Mouse (Mus musculus) lung, embryonic 14.5 days (tissue): ENCODE measurements around the gene Sult1b1. TPM values are rescaled to one million over a fixed set of nuclear protein-coding genes. Genes with fewer than 3 reads are reported as not detected.
A peak's percentile ranks its signal among the peaks of the same experiment; 100 is the strongest.
"Not testable (repeated sequence)": the region's sequence is repeated elsewhere in the genome, so short reads cannot be mapped to it uniquely, and the experiment has no call there.

Source experiments
- ATAC-seq: fragments of 200-750 bp; cut with Nextera tagmentation; 2 replicates; pipeline ENCODE4 v1.8.0; 2017; ENCODE audit warnings: mild to moderate bottlenecking, moderate TSS enrichment, moderate library complexity; ENCODE audit not compliant: insufficient read depth
- DNase-seq: peaks from one replicate; pipeline ENCODE4 v3.0.0-alpha.2; 2015
- H3K27ac ChIP-seq: fragments of 300-500 bp; sonication (generic); 2 replicates; pipeline ENCODE4 v1.5.1; 2014; ENCODE audit warnings: low read depth, mild to moderate bottlenecking, moderate library complexity
- H3K27me3 ChIP-seq: fragments of 300-500 bp; sonication (generic); 2 replicates; pipeline ENCODE4 v1.6.1; 2014; ENCODE audit warnings: low read length, control low read depth; ENCODE audit not compliant: insufficient read depth
- H3K36me3 ChIP-seq: fragments of 300-500 bp; sonication (generic); 2 replicates; pipeline ENCODE4 v1.6.1; 2014; ENCODE audit warnings: control low read depth; ENCODE audit not compliant: insufficient read depth
- H3K4me1 ChIP-seq: fragments of 300-500 bp; sonication (generic); 2 replicates; pipeline ENCODE4 v1.6.1; 2014; ENCODE audit warnings: antibody characterized with exemption, control low read depth; ENCODE audit not compliant: insufficient read depth
- H3K4me2 ChIP-seq: fragments of 300-500 bp; sonication (generic); 2 replicates; pipeline ENCODE4 v1.6.1; 2014; ENCODE audit warnings: mild to moderate bottlenecking
- H3K4me3 ChIP-seq: fragments of 300-500 bp; sonication (generic); 2 replicates; pipeline ENCODE4 v1.5.1; 2014; ENCODE audit warnings: low read depth, low read length
- H3K9ac ChIP-seq: fragments of 300-500 bp; sonication (generic); 2 replicates; pipeline ENCODE4 v1.6.1; 2014
- H3K9me3 ChIP-seq: fragments of 300-500 bp; sonication (generic); 2 replicates; pipeline ENCODE4 v1.6.1; 2016; ENCODE audit warnings: low read depth, low read length, control low read depth
- CTCF ChIP-seq: IDR thresholded peaks from 2 replicates; pipeline ENCODE4 v1.5.1; 2016; ENCODE audit warnings: antibody characterized with exemption, low read depth
- WGBS: fragments of 180-500 bp; shearing (Covaris S2); extraction: QIAGEN DNeasy Blood & Tissue Kit; methylation state at CpG from one replicate; pipeline ENCODE4 v1.1.7; 2014; 5-methylcytosine and 5-hydroxymethylcytosine counted together
- polyA plus RNA-seq: library from polyadenylated mRNA; unstranded; fragments of >200 nt; fragmentation: Nextera tagmentation; extraction: Ambion mirVana; gene quantifications from 2 replicates; pipeline ENCODE4 v1.2.1, GENCODE M21; 2014

The Sult1b1 gene
- polyA plus RNA-seq, 1 experiment from 2014 or later = not detected

DNA sequence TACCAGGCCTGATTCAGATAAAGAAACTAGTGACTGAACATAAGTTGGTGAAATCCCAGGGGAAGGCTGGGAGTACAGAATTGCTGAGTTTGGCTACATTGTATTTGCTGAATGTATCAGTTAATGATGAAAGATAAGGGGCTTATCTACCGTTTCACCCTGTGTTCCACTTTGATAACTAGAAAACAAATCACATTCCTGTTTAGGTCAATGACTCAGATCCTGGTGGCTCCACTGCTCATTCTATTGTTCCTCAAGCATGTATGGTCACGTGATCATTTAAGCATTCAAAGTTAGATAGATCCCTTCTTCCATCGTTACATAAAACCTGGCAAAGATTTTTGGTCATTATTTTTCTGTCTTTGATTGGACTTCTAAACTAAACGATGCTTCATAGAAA is 24.5 kb upstream of the Sult1b1 start:
- no peak for TF ChIP-seq CTCF

GRCm38 (mm10) chr5:87560145-87560544 is 22.1 kb upstream of the Sult1b1 start:
- Histone ChIP-seq H3K27me3 (no peaks in the 10 kb centered on the region), H3K36me3 (no peaks in the 10 kb centered on the region), H3K9ac (no peak overlapping the region), H3K4me3 (no peak overlapping the region), H3K4me2 (no peak overlapping the region), H3K9me3 (no peaks in the 10 kb centered on the region), H3K4me1 (no peaks in the 10 kb centered on the region), H3K27ac (no peak overlapping the region)
- no peak for TF ChIP-seq CTCF
- no peak for DNase-seq
- WGBS = 63% methylated on average over 5 of the region's 5 CpGs
- ATAC-seq = no peak

More for the DNA sequence above, 24.5 kb upstream of the Sult1b1 start:
- H3K4me3 ChIP-seq = no peak overlapping the region
- no peaks in the 10 kb centered on the region for H3K27me3 ChIP-seq
- no peaks in the 10 kb centered on the region for H3K9me3 ChIP-seq
- H3K4me1 ChIP-seq = no peaks in the 10 kb centered on the region
- no peak overlapping the region for H3K4me2 ChIP-seq
- 62% methylated on average over 4 of the region's 4 CpGs for WGBS
- no peak for DNase-seq
- no peak for ATAC-seq
- H3K9ac ChIP-seq = no peak overlapping the region
- H3K27ac ChIP-seq = no peak overlapping the region
- no peaks in the 10 kb centered on the region for H3K36me3 ChIP-seq

- Histone ChIP-seq H3K27me3 (no peaks in the 10 kb centered on the region), H3K4me2 (no peak overlapping the region), H3K9me3 (no peaks in the 10 kb centered on the region), H3K36me3 (no peaks in the 10 kb centered on the region), H3K4me3 (no peak overlapping the region), H3K9ac (no peak overlapping the region), H3K4me1 (no peaks in the 10 kb centered on the region), H3K27ac (no peak overlapping the region)
- DNase-seq = no peak
- WGBS = 36% methylated on average over 1 of the region's 1 CpGs
- no peak for ATAC-seq
- peak; percentile 17; the same call in 1 of the 2 replicates for TF ChIP-seq CTCF
These were observed 12.9 kb upstream of the Sult1b1 start for GRCm38 (mm10) chr5:87550935-87551334.

DNA sequence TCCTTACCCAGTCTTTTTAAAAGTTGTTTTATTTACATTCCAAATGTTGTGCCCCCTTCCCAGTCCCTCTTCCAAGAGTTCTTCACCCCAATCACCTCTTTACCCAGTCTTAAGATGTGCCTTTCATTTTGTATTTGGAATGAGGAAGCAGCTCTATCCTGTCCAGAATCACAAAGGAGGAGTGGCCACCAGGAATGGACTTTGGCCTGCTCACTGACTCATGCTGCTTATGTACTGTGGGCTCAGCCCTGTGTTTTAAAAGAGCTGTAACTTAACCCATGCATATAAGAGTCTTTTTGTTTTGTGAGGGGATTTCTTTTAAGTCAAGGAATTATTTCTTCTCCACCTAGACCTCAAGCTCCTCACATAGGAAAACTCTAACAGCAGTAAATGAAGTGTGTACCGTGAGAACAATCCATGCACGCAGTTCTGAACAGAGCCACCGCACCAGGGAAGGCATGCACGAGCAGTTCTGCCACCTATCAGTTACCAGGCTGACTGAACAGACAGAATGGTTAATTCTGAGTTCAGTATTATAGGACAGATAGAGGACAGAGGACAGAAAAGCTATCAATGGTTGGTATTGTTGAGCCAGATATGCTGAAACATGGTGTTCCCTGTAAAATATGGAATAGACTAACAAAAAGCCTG is 1.9 kb downstream of the Sult1b1 start:
- WGBS = 79% methylated on average over 4 of the region's 4 CpGs
- no peak overlapping the region for H3K27ac ChIP-seq
- ATAC-seq = no peak

DNA sequence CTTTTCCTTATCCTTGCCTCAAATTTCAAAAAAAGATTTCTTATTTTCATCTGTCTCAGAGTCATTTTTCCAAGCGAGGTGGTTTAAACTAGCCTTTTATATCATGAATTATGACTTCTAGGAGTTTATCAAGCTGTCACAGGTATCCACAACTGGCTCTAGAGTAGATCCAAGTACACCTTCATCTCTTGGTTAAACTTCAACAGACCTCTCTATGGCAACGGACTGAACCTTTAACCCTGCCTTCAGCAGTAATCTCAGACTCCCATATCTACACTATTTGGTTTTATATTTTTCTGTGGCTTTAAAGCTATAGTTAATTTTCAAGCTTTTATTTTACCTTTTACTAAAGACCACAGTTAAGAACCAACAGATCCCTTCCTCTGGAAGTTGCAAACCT is 5.7 kb downstream of the Sult1b1 start:
- no peak overlapping the region for H3K27ac ChIP-seq
- 52% methylated on average over 2 of the region's 2 CpGs for WGBS
- no peak for ATAC-seq
- no peaks in the 10 kb centered on the region for H3K27me3 ChIP-seq
- H3K4me3 ChIP-seq = no peak overlapping the region
- no peak for DNase-seq
- no peaks in the 10 kb centered on the region for H3K36me3 ChIP-seq
- TF ChIP-seq CTCF = no peak
- no peaks in the 10 kb centered on the region for H3K4me1 ChIP-seq
- H3K9ac ChIP-seq = no peak overlapping the region
- no peaks in the 10 kb centered on the region for H3K9me3 ChIP-seq
- H3K4me2 ChIP-seq = no peak overlapping the region

More for the DNA sequence above, 1.9 kb downstream of the Sult1b1 start:
- no peak for DNase-seq
- H3K36me3 ChIP-seq = no peaks in the 10 kb centered on the region
- no peak overlapping the region for H3K4me2 ChIP-seq
- TF ChIP-seq CTCF = no peak
- H3K4me3 ChIP-seq = no peak overlapping the region
- no peaks in the 10 kb centered on the region for H3K9me3 ChIP-seq
- no peaks in the 10 kb centered on the region for H3K4me1 ChIP-seq
- H3K9ac ChIP-seq = no peak overlapping the region
- no peaks in the 10 kb centered on the region for H3K27me3 ChIP-seq

GRCm38 (mm10) chr5:87523561-87523960 is 14.4 kb downstream of the Sult1b1 start:
- not testable (repeated sequence) for H3K36me3 ChIP-seq, ATAC-seq, H3K9ac ChIP-seq, H3K4me3 ChIP-seq, H3K27me3 ChIP-seq, H3K4me2 ChIP-seq, H3K27ac ChIP-seq, H3K4me1 ChIP-seq, H3K9me3 ChIP-seq, DNase-seq
- WGBS = 78% methylated on average over 2 of the region's 2 CpGs

- TF ChIP-seq CTCF = no peak
- ATAC-seq = no peak
- no peaks in the 10 kb centered on the region for H3K9me3 ChIP-seq
- no peak overlapping the region for H3K9ac ChIP-seq
- WGBS = 54% methylated on average over 4 of the region's 4 CpGs
- DNase-seq = no peak
- no peaks in the 10 kb centered on the region for H3K36me3 ChIP-seq
- no peaks in the 10 kb centered on the region for H3K4me1 ChIP-seq
- H3K4me2 ChIP-seq = no peak overlapping the region
- no peak overlapping the region for H3K27ac ChIP-seq
- no peaks in the 10 kb centered on the region for H3K27me3 ChIP-seq
- H3K4me3 ChIP-seq = no peak overlapping the region
These were observed 32.1 kb downstream of the Sult1b1 start for GRCm38 (mm10) chr5:87505776-87506458.
